ENCODE assay signal across 8 mouse cellular contexts in genomic region chr10:84531576-84531975, GRCm38 (mm10). TPM values are rescaled to one million over a fixed set of nuclear protein-coding genes. Genes with fewer than 3 reads are reported as not detected.
A peak's percentile ranks its signal among the peaks of the same experiment; 100 is the strongest.
DNase-seq lines count a peak whose midpoint lies in the region; ATAC-seq lines count a peak whose summit lies in the region.

No protein-coding gene starts in this region.

- H3K36me3 ChIP-seq in heart, embryonic 13.5 days, result peaks cover 46% of the 10 kb centered on the region
- H3K36me3 ChIP-seq in hindbrain, embryonic 15.5 days, result peaks cover 14% of the 10 kb centered on the region
- peaks cover 26% of the 10 kb centered on the region for H3K36me3 ChIP-seq in midbrain, embryonic 12.5 days

- no peaks in the 10 kb centered on the region for H3K9me3 ChIP-seq in heart, embryonic 13.5 days
- H3K9me3 ChIP-seq in hindbrain, embryonic 15.5 days, result no peaks in the 10 kb centered on the region
- H3K9me3 ChIP-seq in midbrain, embryonic 12.5 days, result no peaks in the 10 kb centered on the region

- DNase-seq in heart, adult 11 months, result no peak
- no peak for DNase-seq in layer of hippocampus, postnatal 14 days (ENCODE audit: low spot score in 2 of 2)
- no peak for DNase-seq in embryo, embryonic 10.5 days (ENCODE audit: low spot score)

- peak overlapping the region; percentile 73 for H3K4me2 ChIP-seq in heart, embryonic 13.5 days
- peak overlapping the region; percentile 64 for H3K4me2 ChIP-seq in hindbrain, embryonic 15.5 days
- H3K4me2 ChIP-seq in midbrain, embryonic 12.5 days (replicated peaks), result peak overlapping the region; percentile 65

- peak overlapping the region; percentile 99 for H3K4me3 ChIP-seq in heart, embryonic 13.5 days
- H3K4me3 ChIP-seq in brown adipose tissue, adult 24 weeks (ENCODE audit: insufficient read depth, low read depth, low read length), result no peak overlapping the region; the same call in 1 of the 2 replicates
- peak overlapping the region; percentile 67; the same call in 1 of the 2 replicates for H3K4me3 ChIP-seq in hindbrain, embryonic 15.5 days
- H3K4me3 ChIP-seq in midbrain, embryonic 12.5 days, result peak overlapping the region; percentile 91

- no peak for ATAC-seq in heart, embryonic 13.5 days (ENCODE audit: extremely low read depth, insufficient number of reproducible peaks, low FRiP score, low TSS enrichment)
- no peak for ATAC-seq in hindbrain, embryonic 15.5 days (ENCODE audit: low FRiP score, low read depth)
- ATAC-seq in midbrain, embryonic 12.5 days (ENCODE audit: low FRiP score, low read depth), result no peak
- ATAC-seq in cerebellum, adult (ENCODE audit: insufficient number of reproducible peaks, low FRiP score, low TSS enrichment), result no peak

- 80% methylated on average over 4 of the region's 4 CpGs for WGBS in heart, embryonic 13.5 days
- WGBS in hindbrain, embryonic 15.5 days, result 79% methylated on average over 4 of the region's 4 CpGs
- WGBS in midbrain, embryonic 12.5 days, result 71% methylated on average over 4 of the region's 4 CpGs

- H3K27me3 ChIP-seq in heart, embryonic 13.5 days (replicated peaks), result no peaks in the 10 kb centered on the region
- no peaks in the 10 kb centered on the region for H3K27me3 ChIP-seq in hindbrain, embryonic 15.5 days
- no peaks in the 10 kb centered on the region for H3K27me3 ChIP-seq in midbrain, embryonic 12.5 days

- H3K9ac ChIP-seq in heart, embryonic 13.5 days, result peak overlapping the region; percentile 99
- no peak overlapping the region for H3K9ac ChIP-seq in hindbrain, embryonic 15.5 days
- peak overlapping the region; percentile 98; the same call in 1 of the 2 replicates for H3K9ac ChIP-seq in midbrain, embryonic 12.5 days (replicated peaks)

- H3K27ac ChIP-seq in heart, embryonic 13.5 days (replicated peaks), result peak overlapping the region; percentile 96
- 0 out of 2 replicates have a peak overlapping the region, but pooled peaks have one; percentile 12 for H3K27ac ChIP-seq in brown adipose tissue, adult 24 weeks (replicated peaks; ENCODE audit: low read depth, low read length)
- 0 out of 2 replicates have a peak overlapping the region, but pooled peaks have one; percentile 9 for H3K27ac ChIP-seq in hindbrain, embryonic 15.5 days (replicated peaks)
- peak overlapping the region; percentile 91 for H3K27ac ChIP-seq in midbrain, embryonic 12.5 days (replicated peaks)

- peaks cover 62% of the 10 kb centered on the region for H3K4me1 ChIP-seq in heart, embryonic 13.5 days
- H3K4me1 ChIP-seq in brown adipose tissue, adult 24 weeks (ENCODE audit: control insufficient read depth, insufficient read depth, insufficient read length, low read length), result peaks cover 5% of the 10 kb centered on the region
- H3K4me1 ChIP-seq in hindbrain, embryonic 15.5 days (replicated peaks), result peaks cover 40% of the 10 kb centered on the region
- peaks cover 44% of the 10 kb centered on the region for H3K4me1 ChIP-seq in midbrain, embryonic 12.5 days

RNA-seq across cellular contexts. Expression of gene Ckap4, which starts 2.3 kb away (rescaled TPM):
- polyA plus RNA-seq in heart, embryonic 13.5 days (2015; fragmentation: Nextera tagmentation; extraction: Ambion mirVana), result 87.9 and 91.5 TPM in 2 replicates
- polyA plus RNA-seq in brown adipose tissue, adult 24 weeks (2012; ENCODE audit: insufficient read depth, insufficient read length, missing spikeins), result 2.9 TPM in 2 replicates
- 55.6 and 59.2 TPM in 2 replicates for polyA plus RNA-seq in hindbrain, embryonic 15.5 days (2015; fragmentation: Nextera tagmentation; extraction: Ambion mirVana)
- 105 and 109 TPM in 2 replicates for polyA plus RNA-seq in midbrain, embryonic 12.5 days (2016; fragmentation: Nextera tagmentation; extraction: Ambion mirVana)
- total RNA-seq in layer of hippocampus, postnatal 14 days (2021), result 10 to 100 TPM; 25.3 to 26.8 TPM

RNA-seq across cellular contexts. Expression of gene Tcp11l2, which starts 44.9 kb away (rescaled TPM):
- polyA plus RNA-seq in heart, embryonic 13.5 days (2015; fragmentation: Nextera tagmentation; extraction: Ambion mirVana), result 27.9 and 30.6 TPM in 2 replicates
- polyA plus RNA-seq in brown adipose tissue, adult 24 weeks (2012; ENCODE audit: insufficient read depth, insufficient read length, missing spikeins), result 8.9 and 11.0 TPM in 2 replicates
- polyA plus RNA-seq in hindbrain, embryonic 15.5 days (2015; fragmentation: Nextera tagmentation; extraction: Ambion mirVana), result 21.7 and 23.8 TPM in 2 replicates
- 15.8 and 16.7 TPM in 2 replicates for polyA plus RNA-seq in midbrain, embryonic 12.5 days (2016; fragmentation: Nextera tagmentation; extraction: Ambion mirVana)
- total RNA-seq in layer of hippocampus, postnatal 14 days (2021), result 10 to 100 TPM; 24.5 to 25.2 TPM

Comparison
In these comparisons a context has a peak if more than half of its experiments do, and no peak if none do; other contexts are left out.
1. H3K27ac ChIP-seq: peak in every context shown above with its lines; median percentile 96 in heart, embryonic 13.5 days; 91 in midbrain, embryonic 12.5 days; 12 in brown adipose tissue, adult 24 weeks; 9 in hindbrain, embryonic 15.5 days.
2. RNA of gene Ckap4, which starts 2.3 kb away (polyA plus RNA-seq): 105 to 109 TPM in midbrain, embryonic 12.5 days, 87.9 to 91.5 TPM in heart, embryonic 13.5 days and 55.6 to 59.2 TPM in hindbrain, embryonic 15.5 days; 2.9 TPM in brown adipose tissue, adult 24 weeks; every median in the first group is over 10 times any median in the second.
3. Peak in every context shown above with its lines, with median percentiles within 50 percentile points of each other: H3K4me2 ChIP-seq.